Mouse (Mus musculus): ENCODE data around the gene Irf2bp1. TPM values are rescaled to one million over a fixed set of nuclear protein-coding genes. Genes with fewer than 3 reads are reported as not detected.

Gene Irf2bp1
- polyA plus RNA-seq, 1 experiment from 2014 or later, result 32.5 TPM

GRCm38 (mm10) chr7:18990601-18991295, 13.1 kb upstream of the Irf2bp1 start, which contains the start of gene Mypop:
Gene Mypop, plus strand, starts transcription at chr7:18991245.
- H3K9ac ChIP-seq (ENCODE audit: low read length), result peak within 1 kb of the TSS; percentile 53

GRCm38 (mm10) chr7:18991660-18992293, 12.1 kb upstream of the Irf2bp1 start:
- Histone ChIP-seq H3K36me3 (ENCODE audit: control insufficient read depth, insufficient read depth, low read length) (no peaks in the 10 kb centered on the region), H3K4me1 (ENCODE audit: control insufficient read depth, insufficient read depth, low read length) (peaks cover 7% of the 10 kb centered on the region; the same call in 1 of the 2 replicates), H3K27ac (replicated peaks; ENCODE audit: low read depth, low read length) (no peak overlapping the region), H3K4me2 (ENCODE audit: low read depth, severe bottlenecking) (peak overlapping the region; percentile 68), H3K9ac (ENCODE audit: low read length) (peak overlapping the region; percentile 53), H3K4me3 (ENCODE audit: low read depth, low read length) (peak overlapping the region; percentile 41), H3K9me3 (ENCODE audit: control insufficient read depth, low read length) (no peaks in the 10 kb centered on the region), H3K27me3 (ENCODE audit: control insufficient read depth, insufficient read depth, low read length) (peaks cover 25% of the 10 kb centered on the region)
- under 1% methylated on average over 59 of the region's 59 CpGs for WGBS
- DNase-seq (ENCODE audit: low spot score) (peak; percentile 54), ATAC-seq (ENCODE audit: insufficient number of reproducible peaks, low FRiP score, low TSS enrichment, low read depth) (peak; percentile 7; the same call in 1 of the 2 replicates)

More at GRCm38 (mm10) chr7:18990601-18991295, 13.1 kb upstream of the Irf2bp1 start, which contains the start of gene Mypop:
- H3K4me2 ChIP-seq (ENCODE audit: low read depth, severe bottlenecking), result peak within 1 kb of the TSS; percentile 68
- peaks cover 7% of the 10 kb centered on the region; the same call in 1 of the 2 replicates for H3K4me1 ChIP-seq (ENCODE audit: control insufficient read depth, insufficient read depth, low read length)
- H3K4me3 ChIP-seq (ENCODE audit: low read depth, low read length), result peak within 1 kb of the TSS; percentile 41
- 0% methylated on average over 37 of the region's 37 CpGs for WGBS
- no peaks in the 10 kb centered on the region for H3K36me3 ChIP-seq (ENCODE audit: control insufficient read depth, insufficient read depth, low read length)
- ATAC-seq (ENCODE audit: insufficient number of reproducible peaks, low FRiP score, low TSS enrichment, low read depth) (peak; percentile 91), DNase-seq (ENCODE audit: low spot score) (peak; percentile 100)
- H3K9me3 ChIP-seq (ENCODE audit: control insufficient read depth, low read length), result no peaks in the 10 kb centered on the region
- peak within 1 kb of the TSS; percentile 16; the same call in 1 of the 2 replicates for H3K27ac ChIP-seq (replicated peaks; ENCODE audit: low read depth, low read length)
- H3K27me3 ChIP-seq (ENCODE audit: control insufficient read depth, insufficient read depth, low read length), result peaks cover 25% of the 10 kb centered on the region

- Histone ChIP-seq H3K4me1 (ENCODE audit: control insufficient read depth, insufficient read depth, low read length) (peaks cover 7% of the 10 kb centered on the region; the same call in 1 of the 2 replicates), H3K9ac (ENCODE audit: low read length) (peak overlapping the region; percentile 53), H3K4me2 (ENCODE audit: low read depth, severe bottlenecking) (peak overlapping the region; percentile 68), H3K27me3 (ENCODE audit: control insufficient read depth, insufficient read depth, low read length) (peaks cover 25% of the 10 kb centered on the region), H3K27ac (replicated peaks; ENCODE audit: low read depth, low read length) (no peak overlapping the region), H3K36me3 (ENCODE audit: control insufficient read depth, insufficient read depth, low read length) (no peaks in the 10 kb centered on the region), H3K4me3 (ENCODE audit: low read depth, low read length) (peak overlapping the region; percentile 41), H3K9me3 (ENCODE audit: control insufficient read depth, low read length) (no peaks in the 10 kb centered on the region)
- ATAC-seq (ENCODE audit: insufficient number of reproducible peaks, low FRiP score, low TSS enrichment, low read depth) (no peak), DNase-seq (ENCODE audit: low spot score) (peak; percentile 47)
- WGBS, result 4% methylated on average over 31 of the region's 31 CpGs
These were observed 11.6 kb upstream of the Irf2bp1 start for GRCm38 (mm10) chr7:18992294-18992675.

- H3K4me1 ChIP-seq (ENCODE audit: control insufficient read depth, insufficient read depth, low read length), result peaks cover 7% of the 10 kb centered on the region; the same call in 1 of the 2 replicates
- no peak for ATAC-seq (ENCODE audit: insufficient number of reproducible peaks, low FRiP score, low TSS enrichment, low read depth)
- DNase-seq (ENCODE audit: low spot score), result no peak
- H3K36me3 ChIP-seq (ENCODE audit: control insufficient read depth, insufficient read depth, low read length), result peaks cover 3% of the 10 kb centered on the region; the same call in 1 of the 2 replicates
- H3K4me3 ChIP-seq (ENCODE audit: low read depth, low read length), result no peak overlapping the region
- H3K4me2 ChIP-seq (ENCODE audit: low read depth, severe bottlenecking), result peak overlapping the region; percentile 68; the same call in 1 of the 2 replicates
- no peaks in the 10 kb centered on the region for H3K9me3 ChIP-seq (ENCODE audit: control insufficient read depth, low read length)
- WGBS, result 84% methylated on average over 5 of the region's 5 CpGs
- no peak overlapping the region for H3K9ac ChIP-seq (ENCODE audit: low read length)
- H3K27ac ChIP-seq (replicated peaks; ENCODE audit: low read depth, low read length), result no peak overlapping the region
- H3K27me3 ChIP-seq (ENCODE audit: control insufficient read depth, insufficient read depth, low read length), result peaks cover 25% of the 10 kb centered on the region
These were observed 10.8 kb upstream of the Irf2bp1 start for GRCm38 (mm10) chr7:18993036-18993435.

DNA sequence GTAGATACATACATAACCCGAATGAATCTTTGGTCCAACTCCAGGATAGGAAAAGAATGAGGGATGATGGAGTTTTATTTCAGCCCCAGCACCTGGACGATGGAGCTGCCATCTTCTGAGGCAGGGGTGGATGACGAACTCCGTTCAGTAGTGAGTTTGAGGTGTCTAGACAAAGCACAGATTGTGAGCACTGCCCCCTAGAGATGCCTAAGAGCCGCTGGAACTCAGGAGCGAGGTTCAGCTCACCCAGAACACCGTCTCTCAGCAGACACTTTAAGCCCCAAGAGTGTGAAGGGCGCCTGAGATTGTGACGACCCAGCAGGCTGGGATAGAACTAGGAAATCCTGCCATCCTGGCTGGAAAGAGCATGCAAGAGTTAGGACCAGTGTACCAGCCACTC, 5.0 kb upstream of the Irf2bp1 start:
- Histone ChIP-seq H3K27me3 (ENCODE audit: control insufficient read depth, insufficient read depth, low read length) (peaks cover under 1% of the 10 kb centered on the region; the same call in 1 of the 2 replicates), H3K4me2 (ENCODE audit: low read depth, severe bottlenecking) (no peak overlapping the region), H3K36me3 (ENCODE audit: control insufficient read depth, insufficient read depth, low read length) (peaks cover 3% of the 10 kb centered on the region; the same call in 1 of the 2 replicates), H3K27ac (replicated peaks; ENCODE audit: low read depth, low read length) (no peak overlapping the region), H3K4me1 (ENCODE audit: control insufficient read depth, insufficient read depth, low read length) (0 out of 2 replicates have a peak, but pooled peaks cover 3% of the 10 kb centered on the region), H3K4me3 (ENCODE audit: low read depth, low read length) (no peak overlapping the region), H3K9ac (ENCODE audit: low read length) (no peak overlapping the region; the same call in 1 of the 2 replicates), H3K9me3 (ENCODE audit: control insufficient read depth, low read length) (no peaks in the 10 kb centered on the region)
- WGBS, result 56% methylated on average over 9 of the region's 9 CpGs
- ATAC-seq (ENCODE audit: insufficient number of reproducible peaks, low FRiP score, low TSS enrichment, low read depth), result no peak
- DNase-seq (ENCODE audit: low spot score), result no peak

DNA sequence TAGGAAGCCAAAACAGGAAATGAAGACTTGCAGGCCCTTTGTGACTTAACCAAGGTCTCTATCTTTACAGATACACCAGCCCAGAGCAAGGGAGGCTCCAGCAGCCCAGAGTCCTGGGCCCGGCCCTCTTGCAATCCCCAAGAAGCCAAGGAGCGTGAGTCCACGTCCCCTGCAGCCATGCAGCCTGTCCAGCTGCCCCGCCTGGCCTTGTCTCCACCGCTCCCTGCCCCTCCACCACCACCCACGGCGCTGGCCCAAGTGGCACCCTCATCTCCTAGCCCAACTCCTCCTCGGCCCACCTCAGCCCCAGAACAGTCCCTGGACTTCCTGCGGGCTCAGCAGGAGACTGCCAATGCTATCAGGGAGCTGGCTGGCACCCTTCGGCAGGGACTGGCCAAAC, 3.4 kb upstream of the Irf2bp1 start:
- DNase-seq (ENCODE audit: low spot score) (no peak), ATAC-seq (ENCODE audit: insufficient number of reproducible peaks, low FRiP score, low TSS enrichment, low read depth) (no peak)
- Histone ChIP-seq H3K4me1 (ENCODE audit: control insufficient read depth, insufficient read depth, low read length) (peaks cover 12% of the 10 kb centered on the region), H3K36me3 (ENCODE audit: control insufficient read depth, insufficient read depth, low read length) (peaks cover 9% of the 10 kb centered on the region), H3K9me3 (ENCODE audit: control insufficient read depth, low read length) (no peaks in the 10 kb centered on the region), H3K27me3 (ENCODE audit: control insufficient read depth, insufficient read depth, low read length) (no peaks in the 10 kb centered on the region), H3K4me3 (ENCODE audit: low read depth, low read length) (peak overlapping the region; percentile 20), H3K4me2 (ENCODE audit: low read depth, severe bottlenecking) (peak overlapping the region; percentile 39), H3K9ac (ENCODE audit: low read length) (peak overlapping the region; percentile 43; the same call in 1 of the 2 replicates), H3K27ac (replicated peaks; ENCODE audit: low read depth, low read length) (no peak overlapping the region)
- WGBS, result 41% methylated on average over 10 of the region's 10 CpGs

DNA sequence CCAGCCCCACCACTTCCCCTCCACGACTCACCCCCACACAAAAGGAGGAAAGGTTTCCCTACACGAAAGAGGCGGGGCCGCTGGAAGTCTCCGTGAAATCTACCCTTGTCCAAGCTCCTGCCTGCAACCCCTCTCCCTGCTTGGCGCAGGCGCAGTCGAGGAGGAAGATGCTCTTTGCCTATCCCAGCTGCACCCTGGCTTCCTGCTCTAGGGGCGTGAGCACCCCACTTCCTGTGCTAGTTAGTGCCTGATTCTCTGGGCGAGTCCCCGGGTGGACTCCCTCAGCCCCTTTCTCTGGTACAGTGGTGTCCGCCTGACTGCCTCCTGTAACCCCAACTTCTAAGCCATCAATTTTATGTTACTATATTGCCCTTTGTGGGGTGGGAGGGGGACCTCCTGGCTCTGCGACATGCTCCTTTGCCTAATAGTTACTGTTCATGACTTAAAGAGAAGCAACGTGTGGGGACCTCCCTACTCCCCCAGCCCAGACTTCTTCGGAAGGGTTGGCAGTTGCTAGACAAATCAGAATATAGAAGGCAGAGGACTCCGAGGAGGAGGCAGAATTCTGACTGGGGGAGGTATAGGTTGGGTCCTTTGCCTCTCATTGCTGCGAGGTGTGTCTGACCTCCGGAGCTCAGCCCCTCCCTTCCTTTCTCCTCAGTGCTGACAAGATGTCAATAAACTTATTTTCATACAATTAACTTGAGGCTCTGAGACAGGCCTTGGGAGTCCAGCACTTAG, 2.6 kb upstream of the Irf2bp1 start:
- no peak overlapping the region for H3K27ac ChIP-seq (replicated peaks; ENCODE audit: low read depth, low read length)
- no peaks in the 10 kb centered on the region for H3K9me3 ChIP-seq (ENCODE audit: control insufficient read depth, low read length)
- ATAC-seq (ENCODE audit: insufficient number of reproducible peaks, low FRiP score, low TSS enrichment, low read depth), result no peak
- 35% methylated on average over 17 of the region's 18 CpGs for WGBS
- peak overlapping the region; percentile 39 for H3K4me2 ChIP-seq (ENCODE audit: low read depth, severe bottlenecking)
- peaks cover 20% of the 10 kb centered on the region for H3K4me1 ChIP-seq (ENCODE audit: control insufficient read depth, insufficient read depth, low read length)
- peak overlapping the region; percentile 43; the same call in 1 of the 2 replicates for H3K9ac ChIP-seq (ENCODE audit: low read length)
- peak; percentile 53 for DNase-seq (ENCODE audit: low spot score)
- H3K36me3 ChIP-seq (ENCODE audit: control insufficient read depth, insufficient read depth, low read length), result peaks cover 15% of the 10 kb centered on the region
- H3K27me3 ChIP-seq (ENCODE audit: control insufficient read depth, insufficient read depth, low read length), result no peaks in the 10 kb centered on the region
- peak overlapping the region; percentile 20 for H3K4me3 ChIP-seq (ENCODE audit: low read depth, low read length)

GRCm38 (mm10) chr7:19001807-19002085, 2.1 kb upstream of the Irf2bp1 start:
- H3K4me2 ChIP-seq (ENCODE audit: low read depth, severe bottlenecking), result no peak overlapping the region
- ATAC-seq (ENCODE audit: insufficient number of reproducible peaks, low FRiP score, low TSS enrichment, low read depth), result no peak
- no peak overlapping the region for H3K4me3 ChIP-seq (ENCODE audit: low read depth, low read length)
- H3K9ac ChIP-seq (ENCODE audit: low read length), result no peak overlapping the region
- no peaks in the 10 kb centered on the region for H3K27me3 ChIP-seq (ENCODE audit: control insufficient read depth, insufficient read depth, low read length)
- H3K36me3 ChIP-seq (ENCODE audit: control insufficient read depth, insufficient read depth, low read length), result peaks cover 15% of the 10 kb centered on the region
- no peaks in the 10 kb centered on the region for H3K9me3 ChIP-seq (ENCODE audit: control insufficient read depth, low read length)
- no peak overlapping the region for H3K27ac ChIP-seq (replicated peaks; ENCODE audit: low read depth, low read length)
- no peak for DNase-seq (ENCODE audit: low spot score)
- WGBS, result 48% methylated on average over 3 of the region's 3 CpGs
- peaks cover 20% of the 10 kb centered on the region for H3K4me1 ChIP-seq (ENCODE audit: control insufficient read depth, insufficient read depth, low read length)

All from limb, embryonic 11.5 days (tissue).